Mouse (Mus musculus) G1E (cell line): ENCODE measurements around the gene Dscam. TPM values are rescaled to one million over a fixed set of nuclear protein-coding genes. Genes with fewer than 3 reads are reported as not detected.

Experiments used
- ATAC-seq: 2 replicates; pipeline ENCODE4 v1.8.0; 2016; ENCODE audit warnings: mild to moderate bottlenecking; ENCODE audit not compliant: insufficient number of reproducible peaks, poor library complexity, low FRiP score, severe bottlenecking; ENCODE audit errors: extremely low read depth
- DNase-seq: peaks from one replicate; pipeline ENCODE4 v3.0.0; 2012; ENCODE audit warnings: low spot score
- H3K27me3 ChIP-seq: 2 replicates; pipeline ENCODE4 v1.6.1; 2012; ENCODE audit warnings: mild to moderate bottlenecking, low read length, inconsistent platforms; ENCODE audit not compliant: insufficient read depth
- H3K36me3 ChIP-seq: replicated peaks from 2 replicates; pipeline ENCODE3; 2012; ENCODE audit warnings: mild to moderate bottlenecking, inconsistent platforms
- H3K4me1 ChIP-seq: 2 replicates; pipeline ENCODE4 v1.6.1; 2012; ENCODE audit warnings: low read depth, low read length, inconsistent platforms, mixed read lengths; ENCODE audit not compliant: insufficient read depth
- H3K4me3 ChIP-seq: 2 replicates; pipeline ENCODE4 v1.5.1; 2012; ENCODE audit warnings: low read depth, mild to moderate bottlenecking, inconsistent platforms, low read length, moderate library complexity, mixed read lengths
- H3K9me3 ChIP-seq: replicated peaks from 2 replicates; pipeline ENCODE4 v1.6.1; 2012; ENCODE audit warnings: inconsistent platforms
- CTCF ChIP-seq: IDR thresholded peaks from 2 replicates; pipeline ENCODE4 v1.5.1; 2012; ENCODE audit warnings: low read depth, low read length, inconsistent platforms, mixed read lengths
- GATA1 ChIP-seq: IDR thresholded peaks from 2 replicates; pipeline ENCODE4 v1.6.1; 2012; ENCODE audit warnings: borderline replicate concordance, low read length, inconsistent platforms, mixed read lengths
- GATA2 ChIP-seq: IDR thresholded peaks from 2 replicates; pipeline ENCODE4 v1.6.1; 2012; ENCODE audit warnings: low read depth, low read length, inconsistent platforms, borderline replicate concordance
- POLR2AphosphoS5 ChIP-seq: IDR thresholded peaks from 2 replicates; pipeline ENCODE4 v1.6.1; 2012; ENCODE audit warnings: low read depth, low read length, inconsistent platforms; ENCODE audit not compliant: insufficient replicate concordance
- TAL1 ChIP-seq: conservative IDR thresholded peaks from 2 replicates; pipeline ENCODE4 v1.6.1; 2012; ENCODE audit warnings: low read depth, low read length, inconsistent platforms, mixed read lengths
- polyA plus RNA-seq: library from polyadenylated mRNA; stranded (reverse); fragments of >175 nt; gene quantifications from 2 replicates; pipeline ENCODE4 v1.2.3, GENCODE M21; 2012
- total RNA-seq, 2 experiments: library from RNA; stranded (forward) in 1 of 2; stranded (reverse) in 1 of 2; fragments of 200-1000 nt in 1 of 2; fragments of >200 nt in 1 of 2; fragmentation: Nextera tagmentation in 1 of 2; gene quantifications; 2 replicates each; pipeline ENCODE4 v1.2.3; 2014 to 2017

The Dscam gene
- total and polyA plus RNA-seq, 3 experiments = under 0.01 TPM; not detected in 2

- H3K27me3 ChIP-seq = no peaks in the 10 kb centered on the region
- H3K4me1 ChIP-seq = no peaks in the 10 kb centered on the region
- DNase-seq (no peak), ATAC-seq (no peak)
- H3K9me3 ChIP-seq = peaks cover 7% of the 10 kb centered on the region
- TF ChIP-seq GATA2 (no peak), POLR2AphosphoS5 (no peak)
- H3K36me3 ChIP-seq = no peaks in the 10 kb centered on the region
- H3K4me3 ChIP-seq = no peak overlapping the region
Measured at GRCm38 (mm10) chr16:96630241-96630640, 540.3 kb downstream of the Dscam start.

DNA sequence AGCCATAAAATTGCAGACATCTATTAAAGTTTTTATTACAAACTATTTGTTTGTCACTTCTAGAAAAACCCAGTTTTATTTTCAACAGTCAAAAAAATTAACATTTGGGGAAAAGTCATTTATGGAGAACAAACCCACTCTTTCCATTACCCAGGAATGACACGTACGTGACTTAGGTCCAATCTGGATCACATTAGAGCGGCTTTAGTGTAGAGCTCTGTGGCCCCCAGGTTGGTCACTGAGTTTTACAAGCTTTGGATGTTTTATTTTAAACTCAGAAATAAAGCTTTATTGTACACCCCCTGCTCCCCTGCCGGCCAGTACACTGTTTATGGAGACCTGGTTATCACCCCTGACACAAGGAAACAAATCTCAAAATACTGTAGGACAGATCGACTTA, 540.9 kb downstream of the Dscam start:
- H3K36me3 ChIP-seq = no peaks in the 10 kb centered on the region
- DNase-seq (no peak), ATAC-seq (no peak)
- no peaks in the 10 kb centered on the region for H3K27me3 ChIP-seq
- no peak for TF ChIP-seq GATA2
- no peak for TF ChIP-seq CTCF
- no peak for TF ChIP-seq GATA1
- TF ChIP-seq POLR2AphosphoS5 = no peak
- no peak for TF ChIP-seq TAL1
- H3K4me3 ChIP-seq = no peak overlapping the region
- no peaks in the 10 kb centered on the region for H3K4me1 ChIP-seq
- H3K9me3 ChIP-seq = peaks cover 7% of the 10 kb centered on the region

GRCm38 (mm10) chr16:96625468-96625867, 545.1 kb downstream of the Dscam start:
- peaks cover 4% of the 10 kb centered on the region; the same call in 1 of the 2 replicates for H3K9me3 ChIP-seq
- H3K4me1 ChIP-seq = no peaks in the 10 kb centered on the region
- ATAC-seq (no peak), DNase-seq (no peak)
- TF ChIP-seq CTCF (no peak), GATA2 (no peak), TAL1 (no peak), GATA1 (no peak), POLR2AphosphoS5 (no peak)
- H3K27me3 ChIP-seq = no peaks in the 10 kb centered on the region
- H3K36me3 ChIP-seq = no peaks in the 10 kb centered on the region
- no peak overlapping the region for H3K4me3 ChIP-seq

DNA sequence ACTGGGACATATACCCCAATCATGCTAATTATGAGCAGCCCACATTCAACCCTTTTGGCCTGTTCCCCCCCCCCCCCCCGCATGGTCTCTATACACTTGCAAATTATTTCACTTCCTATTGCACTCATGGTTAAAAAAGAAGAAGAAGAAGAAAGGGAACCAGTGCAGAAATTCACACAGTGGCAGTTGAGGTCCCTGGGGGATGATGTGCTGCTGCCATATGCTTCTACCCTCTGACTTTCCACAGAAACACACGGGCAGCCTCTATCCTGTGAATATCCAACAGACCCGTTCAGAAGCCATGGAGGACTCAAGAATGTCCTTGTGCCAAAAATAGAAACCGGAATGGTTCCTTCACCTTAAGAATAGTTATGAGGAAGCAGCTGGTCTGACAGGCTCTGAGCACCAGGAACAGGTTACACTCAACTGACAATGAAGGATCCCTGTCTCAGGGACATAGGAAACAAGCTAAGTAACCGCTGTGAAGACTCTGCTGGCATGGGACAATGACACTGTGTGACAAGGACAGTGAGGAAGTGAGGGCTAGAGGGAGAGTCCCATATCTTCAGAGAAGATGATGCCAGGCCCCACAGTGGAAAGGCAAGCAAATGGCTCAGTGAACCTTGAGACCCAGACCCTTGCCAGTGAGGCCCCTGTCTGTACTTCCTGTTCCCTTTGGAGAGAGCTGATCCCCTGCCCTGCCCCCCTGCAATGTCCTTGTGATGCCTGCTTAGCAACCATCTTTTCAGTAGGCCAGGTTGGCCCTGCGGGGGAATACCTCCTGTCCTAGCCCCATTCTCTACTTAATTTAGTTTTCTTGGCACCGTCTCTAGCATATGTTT, 545.8 kb downstream of the Dscam start:
- TF ChIP-seq POLR2AphosphoS5 = no peak
- no peak for TF ChIP-seq TAL1
- TF ChIP-seq GATA1 = no peak
- no peak for TF ChIP-seq CTCF
- no peak for TF ChIP-seq GATA2
- H3K36me3 ChIP-seq = no peaks in the 10 kb centered on the region
- peaks cover 4% of the 10 kb centered on the region; the same call in 1 of the 2 replicates for H3K9me3 ChIP-seq
- DNase-seq = no peak
- no peaks in the 10 kb centered on the region for H3K4me1 ChIP-seq
- no peak for ATAC-seq
- H3K27me3 ChIP-seq = no peaks in the 10 kb centered on the region
- H3K4me3 ChIP-seq = no peak overlapping the region

DNA sequence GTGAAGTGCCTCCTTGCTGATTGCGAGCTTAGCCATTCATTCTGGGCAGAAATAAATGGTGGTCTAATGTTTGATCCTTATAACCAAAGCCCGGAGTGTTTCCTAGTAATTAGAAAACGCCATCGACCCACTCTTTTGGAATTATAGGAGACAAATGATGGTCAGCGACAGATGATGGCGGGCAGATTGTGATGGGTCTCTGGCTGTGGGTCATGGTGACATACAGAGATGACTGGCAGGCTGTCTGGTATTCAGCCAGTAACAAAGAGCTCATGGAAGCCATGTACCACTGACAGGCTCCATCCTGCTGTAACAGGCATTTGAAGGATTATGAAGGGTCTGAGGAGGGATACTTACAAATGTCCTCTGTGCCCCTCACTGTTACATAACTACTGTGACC, 549.7 kb downstream of the Dscam start:
- ATAC-seq (no peak), DNase-seq (no peak)
- TF ChIP-seq TAL1 (no peak), POLR2AphosphoS5 (no peak)

GRCm38 (mm10) chr16:96620402-96620801, 550.1 kb downstream of the Dscam start:
- Histone ChIP-seq H3K36me3 (no peaks in the 10 kb centered on the region), H3K4me1 (no peaks in the 10 kb centered on the region), H3K4me3 (no peak overlapping the region), H3K27me3 (no peaks in the 10 kb centered on the region), H3K9me3 (peaks cover 6% of the 10 kb centered on the region)
- ATAC-seq (no peak), DNase-seq (no peak)
- no peak for TF ChIP-seq POLR2AphosphoS5
- TF ChIP-seq TAL1 = no peak
- TF ChIP-seq GATA2 = no peak

More for the DNA sequence above, 549.7 kb downstream of the Dscam start:
- Histone ChIP-seq H3K36me3 (no peaks in the 10 kb centered on the region), H3K27me3 (no peaks in the 10 kb centered on the region), H3K4me1 (no peaks in the 10 kb centered on the region), H3K4me3 (no peak overlapping the region), H3K9me3 (peaks cover 6% of the 10 kb centered on the region)

DNA sequence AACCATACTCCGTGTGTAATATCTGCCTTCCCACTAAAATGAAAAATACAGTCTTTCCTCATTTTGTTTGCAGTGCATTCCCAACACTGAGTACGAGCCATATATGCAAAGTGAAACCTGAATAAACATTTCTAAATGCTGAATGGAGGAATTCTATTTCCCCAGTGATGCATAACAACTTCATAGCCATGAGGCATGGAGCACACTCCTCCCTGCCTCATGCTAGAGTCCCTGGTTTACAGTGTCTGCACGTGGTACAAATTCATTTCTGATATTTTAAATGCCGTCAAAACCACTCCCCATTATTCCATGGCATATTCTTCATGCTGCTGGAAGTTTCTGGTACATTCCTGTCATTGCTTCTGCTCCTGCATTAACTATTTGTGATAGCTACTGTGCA, 552.8 kb downstream of the Dscam start:
- ATAC-seq = no peak
- no peak for DNase-seq

More for the DNA sequence above, 552.8 kb downstream of the Dscam start:
- Histone ChIP-seq H3K36me3 (no peaks in the 10 kb centered on the region), H3K9me3 (peaks cover 6% of the 10 kb centered on the region), H3K4me3 (no peak overlapping the region), H3K4me1 (no peaks in the 10 kb centered on the region), H3K27me3 (no peaks in the 10 kb centered on the region)
- no peak for TF ChIP-seq TAL1
- TF ChIP-seq GATA1 = no peak
- no peak for TF ChIP-seq GATA2
- no peak for TF ChIP-seq POLR2AphosphoS5
- no peak for TF ChIP-seq CTCF
